Mouse (Mus musculus): Measurements from ENCODE around the gene Npas4. TPM values are rescaled to one million over a fixed set of nuclear protein-coding genes. Genes with fewer than 3 reads are reported as not detected.
"Not testable (repeated sequence)": the region's sequence is repeated elsewhere in the genome, so short reads cannot be mapped to it uniquely, and the experiment has no call there.

Gene Npas4
- polyA plus RNA-seq, 1 experiment: 0.02 TPM

GRCm38 (mm10) chr19:5013138-5013537, 23.0 kb upstream of the Npas4 start:
- Histone ChIP-seq H3K4me2 (ENCODE audit: low read depth) (peak overlapping the region; percentile 63), H3K79me2 (ENCODE audit: control insufficient read depth, insufficient read depth) (no peaks in the 10 kb centered on the region), H3K36me3 (ENCODE audit: control insufficient read depth, insufficient read depth) (no peaks in the 10 kb centered on the region), H3K4me3 (peak overlapping the region; percentile 4), H3ac (ENCODE audit: control insufficient read depth, insufficient read length) (no peak overlapping the region), H3K27me3 (ENCODE audit: control insufficient read depth, insufficient read depth, insufficient read length) (no peaks in the 10 kb centered on the region)
- TF ChIP-seq MYOG (IDR thresholded peaks at IDR 0.05; ENCODE audit: control insufficient read depth in 1 of 3, insufficient read depth in 1 of 3, insufficient read length in 2 of 3, low read depth in 2 of 3) (peak in 1 of 3 experiments; percentile 20), MYOD1 (IDR thresholded peaks at IDR 0.05; ENCODE audit: control insufficient read depth in 1 of 3, insufficient read length in 2 of 3, low read depth in 2 of 3) (no peak)

- Histone ChIP-seq H3K79me2 (ENCODE audit: control insufficient read depth, insufficient read depth) (no peaks in the 10 kb centered on the region), H3K27me3 (ENCODE audit: control insufficient read depth, insufficient read depth, insufficient read length) (no peaks in the 10 kb centered on the region), H3K36me3 (ENCODE audit: control insufficient read depth, insufficient read depth) (no peaks in the 10 kb centered on the region), H3ac (ENCODE audit: control insufficient read depth, insufficient read length) (no peak overlapping the region), H3K4me2 (ENCODE audit: low read depth) (peak overlapping the region; percentile 7), H3K4me3 (no peak overlapping the region)
- no peak for TF ChIP-seq POLR2AphosphoS2 (IDR thresholded peaks at IDR 0.05; ENCODE audit: insufficient read length, low read depth)
- TF ChIP-seq MYOD1 (IDR thresholded peaks at IDR 0.05; ENCODE audit: control insufficient read depth in 1 of 3, insufficient read length in 2 of 3, low read depth in 2 of 3): peak in 1 of 3 experiments; percentile 29
Measured at GRCm38 (mm10) chr19:5004925-5005324, 14.8 kb upstream of the Npas4 start.

- H3K4me3 ChIP-seq; H3K79me2 ChIP-seq (ENCODE audit: control insufficient read depth, insufficient read depth); H3ac ChIP-seq (ENCODE audit: control insufficient read depth, insufficient read length); H3K27me3 ChIP-seq (ENCODE audit: control insufficient read depth, insufficient read depth, insufficient read length); H3K4me2 ChIP-seq (ENCODE audit: low read depth); H3K36me3 ChIP-seq (ENCODE audit: control insufficient read depth, insufficient read depth): not testable (repeated sequence)
Measured at GRCm38 (mm10) chr19:5003644-5004043, 13.5 kb upstream of the Npas4 start.

GRCm38 (mm10) chr19:5001666-5002406, 11.7 kb upstream of the Npas4 start:
- H3K79me2 ChIP-seq (ENCODE audit: control insufficient read depth, insufficient read depth): no peaks in the 10 kb centered on the region
- H3K36me3 ChIP-seq (ENCODE audit: control insufficient read depth, insufficient read depth): no peaks in the 10 kb centered on the region
- no peak overlapping the region for H3K4me3 ChIP-seq
- H3K4me2 ChIP-seq (ENCODE audit: low read depth): peak overlapping the region; percentile 67
- H3K27me3 ChIP-seq (ENCODE audit: control insufficient read depth, insufficient read depth, insufficient read length): no peaks in the 10 kb centered on the region
- H3ac ChIP-seq (ENCODE audit: control insufficient read depth, insufficient read length): no peak overlapping the region
- TF ChIP-seq CEBPB (IDR thresholded peaks at IDR 0.05; ENCODE audit: insufficient read depth, poor library complexity, severe bottlenecking): no peak
- peak; percentile 92 for TF ChIP-seq SRF (IDR thresholded peaks at IDR 0.05; ENCODE audit: control insufficient read depth, insufficient read length, low read depth)

- H3K36me3 ChIP-seq (ENCODE audit: control insufficient read depth, insufficient read depth): no peaks in the 10 kb centered on the region
- no peak overlapping the region for H3ac ChIP-seq (ENCODE audit: control insufficient read depth, insufficient read length)
- no peaks in the 10 kb centered on the region for H3K27me3 ChIP-seq (ENCODE audit: control insufficient read depth, insufficient read depth, insufficient read length)
- no peaks in the 10 kb centered on the region for H3K79me2 ChIP-seq (ENCODE audit: control insufficient read depth, insufficient read depth)
- peak overlapping the region; percentile 16 for H3K4me2 ChIP-seq (ENCODE audit: low read depth)
- TF ChIP-seq USF1 (IDR thresholded peaks at IDR 0.05; ENCODE audit: low read depth) (no peak), TCF3 (IDR thresholded peaks at IDR 0.05; ENCODE audit: insufficient read length, low read depth) (no peak), TCF12 (IDR thresholded peaks at IDR 0.05; ENCODE audit: insufficient read depth, poor library complexity, severe bottlenecking) (peak; percentile 7), MYOG (IDR thresholded peaks at IDR 0.05; ENCODE audit: control insufficient read depth in 1 of 3, insufficient read depth in 1 of 3, insufficient read length in 2 of 3, low read depth in 2 of 3) (peak; percentile 52 to 84 (median 64)), CEBPB (IDR thresholded peaks at IDR 0.05; ENCODE audit: insufficient read depth, poor library complexity, severe bottlenecking) (peak; percentile 40; the same call in 1 of the 2 replicates), MYOD1 (IDR thresholded peaks at IDR 0.05; ENCODE audit: control insufficient read depth in 1 of 3, insufficient read length in 2 of 3, low read depth in 2 of 3) (peak; percentile 16 to 78 (median 68)), POLR2A (IDR thresholded peaks at IDR 0.05; ENCODE audit: insufficient read length, low read depth) (no peak)
- H3K4me3 ChIP-seq: no peak overlapping the region
Measured at GRCm38 (mm10) chr19:4999445-5000140, 9.5 kb upstream of the Npas4 start.

GRCm38 (mm10) chr19:4994043-4994442, 3.9 kb upstream of the Npas4 start:
- TF ChIP-seq POLR2A (IDR thresholded peaks at IDR 0.05; ENCODE audit: insufficient read length, low read depth) (no peak), SRF (IDR thresholded peaks at IDR 0.05; ENCODE audit: control insufficient read depth, insufficient read length, low read depth) (no peak), TCF12 (IDR thresholded peaks at IDR 0.05; ENCODE audit: insufficient read depth, poor library complexity, severe bottlenecking) (no peak), TCF3 (IDR thresholded peaks at IDR 0.05; ENCODE audit: insufficient read length, low read depth) (no peak), MAX (IDR thresholded peaks at IDR 0.05; ENCODE audit: low read depth) (no peak), CEBPB (IDR thresholded peaks at IDR 0.05; ENCODE audit: insufficient read depth, poor library complexity, severe bottlenecking) (no peak), USF1 (IDR thresholded peaks at IDR 0.05; ENCODE audit: low read depth) (no peak)
- Histone ChIP-seq H3K36me3 (ENCODE audit: control insufficient read depth, insufficient read depth) (no peaks in the 10 kb centered on the region), H3K4me3 (no peak overlapping the region), H3ac (ENCODE audit: control insufficient read depth, insufficient read length) (no peak overlapping the region), H3K27me3 (ENCODE audit: control insufficient read depth, insufficient read depth, insufficient read length) (no peaks in the 10 kb centered on the region), H3K4me2 (ENCODE audit: low read depth) (no peak overlapping the region), H3K79me2 (ENCODE audit: control insufficient read depth, insufficient read depth) (no peaks in the 10 kb centered on the region)

Data from myocyte (in vitro differentiated cells).